Mouse (Mus musculus): Measurements from ENCODE around the gene Wipf1. TPM values are rescaled to one million over a fixed set of nuclear protein-coding genes. Genes with fewer than 3 reads are reported as not detected.

Wipf1 gene
- total RNA-seq, 2 experiments from 2014 or later = 33.2 to 41.1 TPM

DNA sequence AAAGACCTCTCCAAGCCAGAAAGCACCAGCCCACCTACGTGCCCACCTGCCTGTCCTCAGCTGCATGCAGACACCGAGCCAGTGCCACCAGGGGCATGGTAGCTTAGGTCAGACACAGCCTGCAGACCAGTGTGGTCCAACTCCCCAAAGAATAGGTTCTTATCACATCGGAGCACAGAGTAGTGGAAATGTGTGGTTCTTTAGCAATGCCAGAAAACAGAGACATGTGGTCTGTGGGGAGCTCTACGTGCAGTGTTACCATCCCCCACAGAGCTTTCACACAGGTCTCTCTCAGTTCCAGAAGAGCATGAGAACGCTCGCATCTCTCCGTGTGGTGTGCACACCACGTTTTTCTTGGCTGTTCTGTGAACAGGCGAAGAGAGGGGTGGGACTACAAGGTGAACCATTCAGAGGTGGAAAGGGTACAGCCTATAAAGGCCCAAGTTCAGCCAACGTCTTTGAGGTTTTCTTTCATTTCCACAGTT lies 59.3 kb downstream of the Wipf1 start:
- DNase-seq (ENCODE audit: low spot score in 2 of 2) = no peak

- no peak for DNase-seq (ENCODE audit: low spot score in 2 of 2)
Observed at GRCm38 (mm10) chr2:73469552-73469951, 60.0 kb downstream of the Wipf1 start.

DNA sequence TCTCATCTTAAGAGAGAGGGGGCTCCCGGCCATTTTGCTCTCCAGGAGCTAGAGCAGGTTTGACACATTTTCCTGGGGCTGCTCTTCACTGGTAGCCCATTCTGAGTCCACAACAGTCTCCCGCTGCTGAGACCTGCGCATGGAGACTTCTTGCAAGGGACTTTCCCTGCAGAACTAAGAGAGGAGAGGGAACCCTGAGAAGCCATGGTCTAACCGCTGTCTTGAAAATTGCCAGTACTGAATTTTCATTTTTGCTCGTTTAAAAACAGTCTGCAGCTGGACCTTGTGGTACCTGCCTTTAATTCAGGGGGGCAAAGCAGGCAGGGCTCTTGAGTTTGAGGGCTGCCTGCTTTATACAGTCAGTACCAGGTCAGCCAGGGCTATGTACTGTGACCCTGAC lies 60.5 kb downstream of the Wipf1 start:
- DNase-seq (ENCODE audit: low spot score in 2 of 2) = no peak

DNA sequence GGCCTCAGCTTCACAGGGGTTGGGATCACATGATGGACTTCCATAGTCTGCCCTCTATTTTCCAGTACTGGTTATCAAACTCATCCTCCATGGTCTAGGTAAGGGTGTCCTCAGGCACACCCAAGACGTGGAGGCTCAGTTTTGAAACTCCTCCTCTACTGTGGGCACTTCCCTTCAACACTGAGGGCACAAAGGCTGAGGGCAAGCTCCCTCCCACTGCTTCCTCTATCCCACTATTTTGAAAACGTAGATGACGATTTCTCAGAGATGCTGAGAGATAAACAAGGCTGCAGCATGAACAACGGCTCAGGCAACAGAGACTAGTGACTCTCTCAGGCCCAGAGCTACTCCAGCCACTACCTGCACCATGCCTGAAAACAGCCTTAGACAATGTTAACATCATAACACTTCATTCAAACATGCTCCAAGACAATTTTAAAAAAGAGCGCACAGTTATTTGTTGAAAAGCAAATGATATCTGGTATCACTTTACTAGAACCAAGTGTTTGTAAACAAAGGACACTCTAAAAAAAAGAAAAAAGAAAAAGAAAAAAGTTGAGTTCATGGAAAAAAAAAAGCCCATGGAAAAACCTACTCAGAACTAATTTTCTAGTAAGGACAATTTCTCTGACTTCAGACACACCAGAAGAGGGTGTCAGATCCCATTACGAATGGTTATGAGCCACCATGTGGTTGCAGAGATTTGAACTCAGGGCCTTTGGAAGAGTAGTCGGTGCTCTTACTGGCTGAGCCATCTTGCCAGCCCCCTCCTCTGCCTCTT lies 62.3 kb downstream of the Wipf1 start:
- no peak for DNase-seq (ENCODE audit: low spot score in 2 of 2)

- no peak for DNase-seq (ENCODE audit: low spot score in 2 of 2)
Observed at GRCm38 (mm10) chr2:73466481-73466880, 63.1 kb downstream of the Wipf1 start.

DNA sequence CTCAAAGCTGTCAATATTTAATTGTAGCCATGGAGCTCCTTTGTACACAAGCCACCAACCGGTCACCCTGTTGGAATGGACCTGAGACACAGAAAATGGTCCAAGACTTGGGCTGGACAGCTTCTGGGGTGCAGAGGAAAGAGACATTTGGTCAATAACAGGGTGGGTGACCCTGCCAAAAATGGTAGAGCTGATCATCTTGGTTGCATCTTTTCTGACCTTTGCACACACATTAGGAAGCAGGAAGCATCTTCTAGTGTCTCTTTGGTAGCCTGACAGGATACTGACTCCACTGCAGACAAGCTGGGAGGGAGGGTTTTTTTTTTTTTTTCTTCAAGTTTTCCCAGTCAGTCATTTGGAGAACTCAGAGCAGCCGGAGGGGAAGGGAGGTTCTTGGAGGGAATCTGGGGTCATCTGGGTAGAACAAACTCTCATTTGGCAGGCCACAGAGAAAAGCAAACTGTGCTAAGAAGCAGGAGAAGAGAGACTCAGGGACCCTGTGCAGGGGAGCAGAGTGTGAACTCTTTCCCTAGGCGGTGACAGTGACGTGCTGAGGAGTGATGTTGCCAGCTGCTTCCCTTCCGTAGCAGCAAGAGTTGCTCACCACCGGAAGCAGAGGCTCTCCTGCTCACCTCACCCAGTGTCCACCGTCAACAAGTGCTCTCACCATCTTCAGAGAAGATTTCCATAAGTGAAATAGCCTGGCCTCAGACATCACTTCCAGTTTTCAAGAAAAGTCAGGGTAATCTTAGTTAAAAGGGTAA lies 65.9 kb downstream of the Wipf1 start:
- DNase-seq (ENCODE audit: low spot score in 2 of 2) = no peak

DNA sequence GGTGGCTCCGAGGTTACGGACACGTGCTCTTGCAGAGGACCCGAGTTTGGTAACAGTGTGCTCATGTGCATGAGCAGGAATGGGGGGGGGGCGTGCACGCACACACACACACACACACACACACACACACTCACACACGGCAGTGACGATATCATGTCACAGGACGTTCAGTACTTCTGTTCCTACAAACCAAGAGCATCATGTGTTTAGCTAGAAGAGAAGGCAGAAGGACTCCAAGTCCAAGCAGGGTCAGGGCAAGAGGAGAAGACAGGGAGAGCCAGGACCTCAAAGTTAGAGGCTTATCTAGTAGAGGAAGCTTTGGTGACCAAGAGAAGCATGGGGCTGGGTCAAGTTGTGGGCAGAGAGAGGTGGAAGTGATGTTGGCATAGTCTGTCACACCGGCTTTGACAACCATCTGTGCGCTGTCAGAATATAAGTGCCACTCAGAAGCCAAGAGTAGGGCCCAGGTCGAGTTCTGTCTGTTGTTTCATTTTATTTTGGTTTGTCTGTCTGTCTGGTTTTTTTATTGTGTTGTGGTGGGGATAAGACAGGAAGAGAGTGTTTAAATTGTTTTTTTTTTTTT lies 66.7 kb downstream of the Wipf1 start:
- no peak for DNase-seq (ENCODE audit: low spot score in 2 of 2)

GRCm38 (mm10) chr2:73462265-73462664 lies 67.3 kb downstream of the Wipf1 start:
- DNase-seq (ENCODE audit: low spot score in 2 of 2) = no peak

GRCm38 (mm10) chr2:73460168-73460567 lies 69.4 kb downstream of the Wipf1 start:
- DNase-seq (ENCODE audit: low spot score in 2 of 2) = no peak

DNA sequence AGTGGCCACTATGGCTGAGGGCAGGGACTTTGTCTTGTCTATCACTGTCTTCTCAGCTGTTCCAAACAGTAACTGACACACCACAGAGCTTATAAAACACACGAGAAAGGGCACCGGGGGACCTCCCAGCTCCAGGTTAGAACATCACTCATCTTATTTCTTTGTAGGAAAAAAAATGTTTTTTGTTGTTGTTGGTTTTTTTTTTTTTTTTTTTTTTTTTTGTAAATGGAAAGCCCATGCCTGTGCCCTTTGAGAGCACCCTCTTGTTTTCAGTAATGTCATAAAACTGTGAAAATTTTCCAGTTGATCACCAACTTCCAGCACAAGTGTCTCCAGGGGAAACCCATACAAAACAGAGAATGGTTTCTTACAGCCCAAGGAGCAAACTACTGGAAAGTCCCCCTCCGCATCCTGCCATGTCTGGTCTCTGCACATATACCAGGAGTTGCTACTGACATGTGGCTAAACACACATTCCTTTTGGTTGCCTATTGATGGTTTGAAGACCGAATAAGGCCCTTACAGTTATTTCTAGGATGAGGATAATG lies 69.9 kb downstream of the Wipf1 start:
- DNase-seq (ENCODE audit: low spot score in 2 of 2) = no peak

GRCm38 (mm10) chr2:73456886-73457285 lies 72.6 kb downstream of the Wipf1 start:
- DNase-seq (ENCODE audit: low spot score in 2 of 2) = no peak

- DNase-seq (ENCODE audit: low spot score in 2 of 2) = no peak
Observed at GRCm38 (mm10) chr2:73456154-73456553, 73.4 kb downstream of the Wipf1 start.

- DNase-seq (ENCODE audit: low spot score in 2 of 2) = no peak
Observed at GRCm38 (mm10) chr2:73455541-73455940, 74.0 kb downstream of the Wipf1 start.

DNA sequence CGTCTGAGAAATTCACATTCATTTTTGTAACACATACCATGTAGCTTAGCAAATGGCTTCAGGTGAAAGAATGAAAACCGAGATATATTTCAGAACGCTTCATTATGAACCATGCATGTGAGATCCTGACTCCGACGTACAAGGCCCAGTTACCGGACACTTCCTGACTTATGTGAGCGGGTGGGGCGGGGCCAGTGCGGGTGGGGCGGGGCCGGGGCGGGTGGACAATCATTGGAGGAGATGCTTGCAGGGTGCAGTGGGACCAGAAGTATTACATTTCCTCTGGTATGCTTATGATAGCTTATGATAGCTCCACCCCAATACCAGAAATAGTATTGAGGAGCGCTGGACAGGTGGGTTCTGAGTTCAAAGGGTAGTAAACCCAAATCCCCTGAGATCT lies 74.9 kb downstream of the Wipf1 start:
- no peak for DNase-seq (ENCODE audit: low spot score in 2 of 2)

DNA sequence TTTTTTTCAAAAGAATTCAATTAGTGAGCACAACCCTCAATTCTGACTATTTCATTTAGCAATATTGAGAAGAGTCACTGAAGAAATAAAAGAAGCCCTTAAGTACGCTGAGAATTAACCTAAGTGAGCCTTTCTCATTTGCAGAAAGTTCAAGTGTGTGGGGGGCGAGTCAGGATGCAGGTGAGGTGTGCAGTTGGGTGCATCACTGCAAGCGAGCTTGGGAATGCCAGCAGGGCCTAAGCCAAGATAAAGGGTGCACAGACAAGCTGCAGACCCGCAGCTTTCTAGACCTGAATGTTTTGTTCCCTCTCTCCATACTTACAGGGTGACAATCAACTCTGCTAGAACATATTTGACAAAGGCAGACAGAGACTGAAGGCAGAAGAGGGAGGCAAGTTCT lies 75.3 kb downstream of the Wipf1 start:
- DNase-seq (ENCODE audit: low spot score in 2 of 2) = no peak

DNA sequence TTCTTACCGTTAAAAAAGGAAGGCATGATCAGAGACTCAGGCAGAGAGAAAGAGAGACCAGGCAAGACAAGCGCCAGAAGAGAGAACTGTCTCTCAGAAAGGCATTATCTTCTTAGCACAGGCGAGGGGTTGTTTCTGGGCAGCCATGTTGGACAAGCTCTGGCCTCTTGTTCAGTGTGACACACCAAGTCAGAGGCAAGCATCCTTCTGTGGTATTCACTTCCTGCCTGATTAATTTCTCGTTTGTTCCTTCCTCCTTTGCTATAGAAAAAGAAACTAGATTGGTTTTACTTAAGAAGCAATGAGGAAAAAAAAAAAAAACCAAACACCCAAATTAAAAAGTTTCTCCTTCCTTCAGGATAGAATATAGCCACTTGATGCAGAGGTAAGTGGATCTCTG lies 75.8 kb downstream of the Wipf1 start:
- no peak for DNase-seq (ENCODE audit: low spot score in 2 of 2)

DNA sequence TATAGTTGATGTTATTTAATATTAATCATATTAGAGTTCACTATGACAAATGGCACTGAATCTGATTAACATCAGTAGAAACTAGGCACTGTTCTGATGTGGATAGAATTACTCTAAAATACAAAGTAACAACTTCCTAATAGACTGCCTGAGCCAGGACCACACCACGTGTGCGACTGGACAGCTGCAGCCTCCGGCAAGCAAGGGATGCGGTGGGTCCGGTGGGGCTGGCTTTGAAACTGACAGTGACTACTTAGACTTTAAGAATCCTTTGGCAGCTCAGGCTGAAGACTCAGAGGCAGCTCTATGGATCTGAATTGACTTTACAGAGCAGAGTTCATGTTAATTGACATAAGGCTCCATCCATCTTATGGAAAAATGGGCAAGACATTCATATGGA lies 76.4 kb downstream of the Wipf1 start:
- peak in 1 of 2 experiments; percentile 56 for DNase-seq (ENCODE audit: low spot score in 2 of 2)

- DNase-seq (ENCODE audit: low spot score in 2 of 2) = no peak
Observed at GRCm38 (mm10) chr2:73452556-73452955, 77.0 kb downstream of the Wipf1 start.

GRCm38 (mm10) chr2:73451541-73451940 lies 78.0 kb downstream of the Wipf1 start:
- DNase-seq (ENCODE audit: low spot score in 2 of 2) = no peak

GRCm38 (mm10) chr2:73450172-73450715 lies 79.3 kb downstream of the Wipf1 start:
- DNase-seq (ENCODE audit: low spot score in 2 of 2) = no peak

DNA sequence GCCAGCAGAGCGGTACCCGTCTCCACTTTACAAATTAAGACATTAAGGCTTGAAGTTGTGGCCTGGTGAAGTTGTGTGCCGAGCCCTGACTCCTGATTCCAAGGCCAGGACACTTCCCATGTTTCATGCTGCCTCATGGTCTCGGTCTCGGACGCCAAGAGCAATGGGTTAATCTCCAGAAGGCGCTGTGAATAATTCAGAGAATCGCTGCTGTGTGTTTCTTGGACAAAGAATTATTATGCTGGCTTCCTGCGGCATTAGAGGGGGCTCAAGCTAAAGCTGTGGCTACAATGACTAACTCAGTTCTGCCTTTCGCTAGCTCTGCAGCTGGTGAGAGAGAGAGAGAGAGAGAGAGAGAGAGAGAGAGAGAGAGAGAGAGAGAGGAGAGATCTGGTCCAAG lies 85.5 kb downstream of the Wipf1 start:
- no peak for DNase-seq (ENCODE audit: low spot score in 2 of 2)

GRCm38 (mm10) chr2:73442015-73442414 lies 87.5 kb downstream of the Wipf1 start:
- DNase-seq (ENCODE audit: low spot score in 2 of 2) = no peak
